Mouse (Mus musculus) kidney, embryonic 14.5 days (tissue): ENCODE data around the gene Aldh2. TPM values are rescaled to one million over a fixed set of nuclear protein-coding genes. Genes with fewer than 3 reads are reported as not detected.

ENCODE experiments used
- ATAC-seq: fragments of 200-750 bp; cut with Nextera tagmentation; 2 replicates; pipeline ENCODE4 v1.8.0; 2017; ENCODE audit warnings: moderate number of reproducible peaks, mild to moderate bottlenecking, moderate TSS enrichment, moderate library complexity; ENCODE audit not compliant: low FRiP score, low TSS enrichment
- H3K27ac ChIP-seq: fragments of 300-500 bp; sonication (generic); 2 replicates; pipeline ENCODE4 v1.5.1; 2014; ENCODE audit warnings: low read depth, mild to moderate bottlenecking, low read length, moderate library complexity, mixed read lengths
- H3K27me3 ChIP-seq: fragments of 300-500 bp; sonication (generic); 2 replicates; pipeline ENCODE4 v1.6.1; 2014; ENCODE audit warnings: mild to moderate bottlenecking, low read length; ENCODE audit not compliant: control insufficient read depth, insufficient read depth
- H3K36me3 ChIP-seq: fragments of 300-500 bp; sonication (generic); 2 replicates; pipeline ENCODE4 v1.6.1; 2014; ENCODE audit warnings: low read length, mixed read lengths; ENCODE audit not compliant: control insufficient read depth, insufficient read depth
- H3K4me1 ChIP-seq: fragments of 300-500 bp; sonication (generic); 2 replicates; pipeline ENCODE4 v1.6.1; 2014; ENCODE audit warnings: low read length, mixed read lengths; ENCODE audit not compliant: control insufficient read depth, insufficient read depth
- H3K4me2 ChIP-seq: fragments of 300-500 bp; sonication (generic); replicated peaks from 2 replicates; pipeline ENCODE4 v1.6.1; 2014; ENCODE audit warnings: low read depth, mild to moderate bottlenecking, low read length
- H3K4me3 ChIP-seq: fragments of 300-500 bp; sonication (generic); 2 replicates; pipeline ENCODE4 v1.5.1; 2014; ENCODE audit warnings: mild to moderate bottlenecking, low read length
- H3K9ac ChIP-seq: fragments of 300-500 bp; sonication (generic); 2 replicates; pipeline ENCODE4 v1.6.1; 2014; ENCODE audit warnings: low read depth, mild to moderate bottlenecking, low read length, moderate library complexity
- H3K9me3 ChIP-seq: fragments of 300-500 bp; sonication (generic); 2 replicates; pipeline ENCODE4 v1.6.1; 2016; ENCODE audit warnings: low read length; ENCODE audit not compliant: control insufficient read depth
- WGBS: fragments of 180-500 bp; shearing (Covaris S2); extraction: QIAGEN DNeasy Blood & Tissue Kit; methylation state at CpG from one replicate; pipeline ENCODE4 v1.1.7; 2014; 5-methylcytosine and 5-hydroxymethylcytosine counted together
- polyA plus RNA-seq: library from polyadenylated mRNA; unstranded; fragments of >200 nt; fragmentation: Nextera tagmentation; extraction: Ambion mirVana; gene quantifications from 2 replicates; pipeline ENCODE4 v1.2.1, GENCODE M21; 2014

Gene Aldh2
- polyA plus RNA-seq, 1 experiment from 2014 or later = 78.8 TPM

- WGBS = 90% methylated on average over 6 of the region's 6 CpGs
- H3K4me2 ChIP-seq = no peak overlapping the region
- H3K27ac ChIP-seq = no peak overlapping the region
- H3K36me3 ChIP-seq = no peaks in the 10 kb centered on the region
- no peak overlapping the region for H3K4me3 ChIP-seq
- ATAC-seq = no peak
- H3K9me3 ChIP-seq = no peaks in the 10 kb centered on the region
- no peak overlapping the region for H3K9ac ChIP-seq
- no peaks in the 10 kb centered on the region for H3K27me3 ChIP-seq
- H3K4me1 ChIP-seq = peaks cover 23% of the 10 kb centered on the region
Observed at GRCm38 (mm10) chr5:121589928-121590327, 3.7 kb downstream of the Aldh2 start.

GRCm38 (mm10) chr5:121586400-121587039 lies 7.1 kb downstream of the Aldh2 start:
- Histone ChIP-seq H3K4me2 (no peak overlapping the region), H3K36me3 (no peaks in the 10 kb centered on the region), H3K27ac (no peak overlapping the region), H3K4me1 (peaks cover 16% of the 10 kb centered on the region), H3K4me3 (no peak overlapping the region), H3K9ac (no peak overlapping the region), H3K9me3 (no peaks in the 10 kb centered on the region), H3K27me3 (no peaks in the 10 kb centered on the region)
- ATAC-seq = no peak
- 62% methylated on average over 6 of the region's 6 CpGs for WGBS

- WGBS = 89% methylated on average over 5 of the region's 5 CpGs
- Histone ChIP-seq H3K27ac (no peak overlapping the region), H3K4me1 (peaks cover 16% of the 10 kb centered on the region)
Observed at GRCm38 (mm10) chr5:121585699-121586098, 7.9 kb downstream of the Aldh2 start.

GRCm38 (mm10) chr5:121585005-121585404 lies 8.6 kb downstream of the Aldh2 start:
- Histone ChIP-seq H3K4me2 (no peak overlapping the region), H3K27ac (no peak overlapping the region), H3K9ac (no peak overlapping the region), H3K4me1 (peaks cover 16% of the 10 kb centered on the region), H3K27me3 (no peaks in the 10 kb centered on the region), H3K4me3 (no peak overlapping the region), H3K9me3 (no peaks in the 10 kb centered on the region), H3K36me3 (no peaks in the 10 kb centered on the region; the same call in 1 of the 2 replicates)
- 95% methylated on average over 10 of the region's 10 CpGs for WGBS
- no peak for ATAC-seq

More at GRCm38 (mm10) chr5:121585699-121586098, 7.9 kb downstream of the Aldh2 start:
- Histone ChIP-seq H3K9ac (no peak overlapping the region), H3K4me2 (no peak overlapping the region), H3K9me3 (no peaks in the 10 kb centered on the region), H3K36me3 (no peaks in the 10 kb centered on the region), H3K4me3 (no peak overlapping the region), H3K27me3 (no peaks in the 10 kb centered on the region)
- no peak for ATAC-seq

- H3K4me3 ChIP-seq = no peak overlapping the region
- ATAC-seq = peak; percentile 88
- H3K36me3 ChIP-seq = peaks cover 6% of the 10 kb centered on the region
- H3K4me1 ChIP-seq = peaks cover 16% of the 10 kb centered on the region
- 0 out of 2 replicates have a peak overlapping the region, but pooled peaks have one; percentile 39 for H3K27ac ChIP-seq
- 50% methylated on average over 12 of the region's 12 CpGs for WGBS
- no peak overlapping the region for H3K4me2 ChIP-seq
- no peaks in the 10 kb centered on the region for H3K27me3 ChIP-seq
- no peaks in the 10 kb centered on the region for H3K9me3 ChIP-seq
- no peak overlapping the region for H3K9ac ChIP-seq
Observed at GRCm38 (mm10) chr5:121583765-121584501, 9.7 kb downstream of the Aldh2 start.

GRCm38 (mm10) chr5:121581945-121582344 lies 11.7 kb downstream of the Aldh2 start:
- no peak overlapping the region for H3K4me3 ChIP-seq
- H3K36me3 ChIP-seq = peaks cover 6% of the 10 kb centered on the region
- 94% methylated on average over 8 of the region's 8 CpGs for WGBS

GRCm38 (mm10) chr5:121576927-121577488 lies 16.6 kb downstream of the Aldh2 start:
- WGBS = 88% methylated on average over 11 of the region's 11 CpGs
- Histone ChIP-seq H3K36me3 (peaks cover 32% of the 10 kb centered on the region), H3K4me3 (no peak overlapping the region), H3K27me3 (no peaks in the 10 kb centered on the region), H3K27ac (no peak overlapping the region), H3K9ac (no peak overlapping the region), H3K4me2 (no peak overlapping the region), H3K9me3 (no peaks in the 10 kb centered on the region), H3K4me1 (no peaks in the 10 kb centered on the region)
- ATAC-seq = no peak

More at GRCm38 (mm10) chr5:121581945-121582344, 11.7 kb downstream of the Aldh2 start:
- Histone ChIP-seq H3K4me2 (no peak overlapping the region), H3K9ac (no peak overlapping the region), H3K27ac (no peak overlapping the region), H3K4me1 (peaks cover 14% of the 10 kb centered on the region), H3K27me3 (no peaks in the 10 kb centered on the region), H3K9me3 (no peaks in the 10 kb centered on the region)
- no peak for ATAC-seq

GRCm38 (mm10) chr5:121575867-121576266 lies 17.8 kb downstream of the Aldh2 start:
- H3K27ac ChIP-seq = no peak overlapping the region
- no peak overlapping the region for H3K9ac ChIP-seq
- WGBS = 94% methylated on average over 11 of the region's 11 CpGs
- no peaks in the 10 kb centered on the region for H3K9me3 ChIP-seq
- no peaks in the 10 kb centered on the region for H3K4me1 ChIP-seq
- H3K4me3 ChIP-seq = no peak overlapping the region
- no peaks in the 10 kb centered on the region for H3K27me3 ChIP-seq
- H3K36me3 ChIP-seq = peaks cover 41% of the 10 kb centered on the region
- no peak for ATAC-seq
- no peak overlapping the region for H3K4me2 ChIP-seq

- no peaks in the 10 kb centered on the region for H3K4me1 ChIP-seq
Observed at GRCm38 (mm10) chr5:121574145-121574544, 19.5 kb downstream of the Aldh2 start.

More at GRCm38 (mm10) chr5:121574145-121574544, 19.5 kb downstream of the Aldh2 start:
- no peak overlapping the region for H3K27ac ChIP-seq
- H3K36me3 ChIP-seq = peaks cover 43% of the 10 kb centered on the region
- H3K27me3 ChIP-seq = no peaks in the 10 kb centered on the region
- 83% methylated on average over 13 of the region's 13 CpGs for WGBS
- no peak overlapping the region for H3K4me2 ChIP-seq
- no peak overlapping the region for H3K9ac ChIP-seq
- ATAC-seq = no peak
- no peak overlapping the region for H3K4me3 ChIP-seq
- no peaks in the 10 kb centered on the region for H3K9me3 ChIP-seq
